Mouse (Mus musculus) megakaryocyte, adult 5-6 weeks (primary cell): Measurements from ENCODE around the gene Mcm2. TPM values are rescaled to one million over a fixed set of nuclear protein-coding genes. Genes with fewer than 3 reads are reported as not detected.

Source experiments
- ATAC-seq: 2 replicates; pipeline ENCODE4 v1.8.0; 2016; ENCODE audit warnings: mild to moderate bottlenecking, inconsistent platforms; ENCODE audit not compliant: poor library complexity, severe bottlenecking
- total RNA-seq, 2 experiments: library from RNA; stranded (forward) in 1 of 2; stranded (reverse) in 1 of 2; fragments of 153-499, 151-499 nt in 1 of 2; fragments of 221-1000, 200-1000 nt in 1 of 2; gene quantifications; 2 replicates each; pipeline versions ENCODE4 v1.2.3 to v1.2.4; 2015 to 2017

The Mcm2 gene
- total RNA-seq, 2 experiments from 2014 or later, result 45.4 to 77.2 TPM

DNA sequence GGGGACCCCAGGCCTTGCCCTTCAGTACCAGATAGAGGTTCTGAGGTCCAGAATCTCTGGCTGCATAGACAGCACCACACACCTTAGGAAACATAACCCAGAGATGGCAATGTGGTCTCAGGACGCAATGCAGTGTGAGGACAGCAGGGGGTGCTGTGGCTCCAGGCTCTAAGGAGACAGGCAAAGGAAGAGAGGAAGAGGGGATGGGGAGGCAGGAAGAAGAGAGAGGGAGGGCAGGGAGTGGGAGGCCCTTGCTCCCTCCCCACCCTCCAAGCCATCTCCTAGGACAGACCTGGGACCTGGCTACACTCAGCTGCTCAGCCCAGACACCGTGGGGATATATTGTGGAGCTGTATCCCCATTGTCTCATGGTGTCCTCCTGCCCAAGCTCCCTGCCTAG, 29.0 kb upstream of the Mcm2 start:
- peak; percentile 83 for ATAC-seq

- ATAC-seq, result peak; percentile 71
Measured at GRCm38 (mm10) chr6:88926870-88927269, 28.3 kb upstream of the Mcm2 start.

DNA sequence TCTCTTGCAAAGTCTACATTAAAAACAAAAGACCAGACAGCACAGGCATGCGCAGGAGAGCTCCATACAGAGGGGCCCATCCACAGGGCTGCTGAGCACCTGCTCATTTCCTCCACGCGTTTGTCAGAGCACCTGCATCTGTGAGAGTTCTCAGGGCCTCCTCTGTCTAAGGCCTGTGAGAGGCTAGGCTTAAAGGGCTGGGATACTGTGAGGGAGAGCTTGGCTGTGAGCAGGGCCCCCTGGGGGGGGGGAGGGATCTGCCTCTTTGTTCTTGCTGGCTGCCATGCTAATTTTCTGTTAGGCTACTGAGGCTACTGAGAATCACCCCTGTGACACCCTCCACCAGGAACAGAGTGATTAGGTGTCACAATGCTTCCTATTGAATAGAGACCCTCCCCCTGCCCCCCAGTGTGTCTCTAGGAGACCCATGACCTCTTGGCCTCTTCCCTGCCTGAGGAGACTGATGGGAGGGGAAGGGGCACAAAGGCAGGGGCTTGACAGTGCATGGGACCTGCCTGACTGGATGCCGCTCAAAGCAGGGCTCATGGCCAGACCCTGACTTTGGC, 27.1 kb upstream of the Mcm2 start:
- ATAC-seq, result no peak

DNA sequence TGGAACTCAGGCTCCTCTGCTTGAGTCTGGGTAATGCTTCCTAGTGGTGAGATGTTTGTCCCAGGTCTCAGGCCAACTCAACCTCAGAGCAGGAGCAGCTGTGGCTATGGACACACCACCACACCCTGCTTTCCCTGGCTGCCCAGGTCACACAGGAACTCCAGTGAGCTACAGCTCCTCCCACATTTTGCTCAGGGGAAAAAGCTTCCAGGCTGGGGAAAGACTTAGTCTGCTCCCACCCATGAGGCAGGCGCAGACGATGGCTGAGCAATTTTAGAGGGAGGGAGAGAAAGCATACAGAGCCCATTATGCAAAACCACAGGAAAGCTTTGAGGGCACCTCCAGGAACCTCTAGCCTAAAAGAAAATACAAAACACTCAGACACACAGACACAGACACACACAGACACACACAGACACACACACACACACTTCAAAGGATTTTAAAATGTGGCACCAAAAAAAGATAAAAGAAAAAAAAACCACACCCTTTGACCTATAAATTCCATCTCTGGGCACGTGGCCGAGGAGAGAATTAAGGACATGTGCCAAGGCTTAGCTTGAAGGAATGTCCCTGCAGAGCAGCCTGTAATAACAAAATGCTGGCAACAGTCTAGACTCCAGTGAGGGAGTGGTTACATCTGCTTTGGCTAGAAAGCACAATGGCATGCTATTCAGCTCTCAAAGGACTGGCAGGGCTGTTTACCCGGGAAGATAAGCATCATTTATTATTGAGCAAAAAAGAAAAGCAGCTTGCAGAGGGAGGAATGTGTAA, 26.1 kb upstream of the Mcm2 start:
- no peak for ATAC-seq

DNA sequence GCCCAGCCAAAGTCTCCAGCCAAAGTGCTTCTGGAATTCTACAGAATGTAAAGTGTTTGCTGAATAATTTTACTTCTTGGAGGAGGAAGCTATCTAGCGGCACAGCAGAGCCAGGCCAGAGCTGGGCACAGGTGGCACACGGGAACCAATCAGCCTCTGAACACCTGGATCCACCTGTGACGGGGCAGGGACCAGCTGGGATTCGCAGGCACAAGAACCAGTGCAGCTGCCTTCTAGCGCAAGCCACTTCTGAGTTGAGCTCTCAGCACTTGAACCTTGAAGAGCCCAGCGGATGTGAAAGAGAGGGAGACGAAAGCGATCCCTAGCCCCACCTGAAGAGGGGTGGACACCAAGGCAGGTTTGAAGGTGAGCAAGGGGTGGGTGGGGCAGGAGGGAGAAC, 20.2 kb upstream of the Mcm2 start:
- ATAC-seq, result no peak

DNA sequence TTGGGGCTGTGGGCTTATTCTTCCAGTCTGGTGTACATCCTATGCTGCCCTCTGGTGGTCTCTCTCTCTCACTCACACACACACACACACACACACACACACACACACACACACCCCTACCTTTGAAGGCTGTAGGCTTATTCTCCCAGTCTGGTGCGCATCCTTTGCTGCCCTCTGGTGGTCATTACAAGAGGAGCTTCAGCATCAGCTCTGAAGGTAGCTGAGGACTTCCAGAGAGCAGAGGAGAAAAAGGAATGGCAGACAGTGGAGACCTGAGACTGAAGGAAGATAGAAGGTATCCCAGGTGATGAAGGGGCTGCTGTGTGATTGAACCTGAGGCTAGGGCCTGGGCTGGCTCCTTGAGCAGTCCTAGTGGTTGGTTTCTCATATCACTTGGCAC, 17.6 kb upstream of the Mcm2 start:
- ATAC-seq, result peak; percentile 69; the same call in 1 of the 2 replicates

DNA sequence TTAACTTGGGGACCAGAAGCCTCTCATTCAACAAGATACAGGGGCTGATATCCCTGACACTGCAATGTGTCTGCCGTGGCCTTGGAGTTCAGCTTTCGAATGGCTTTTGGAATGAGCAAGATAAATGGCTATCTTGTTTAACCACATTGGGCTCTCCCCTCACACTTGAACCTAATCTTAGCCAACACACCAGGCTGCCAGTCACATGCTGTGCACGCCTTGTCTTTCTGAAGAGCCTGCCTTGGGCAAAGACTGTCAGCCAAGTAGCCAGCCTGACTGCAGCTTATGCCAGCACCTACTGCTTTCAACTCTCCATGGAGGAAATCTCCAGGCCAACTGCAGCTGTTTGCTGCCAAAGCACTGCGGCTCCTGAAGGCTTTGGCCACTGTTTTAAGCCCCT, 16.9 kb upstream of the Mcm2 start:
- peak; percentile 39 for ATAC-seq

DNA sequence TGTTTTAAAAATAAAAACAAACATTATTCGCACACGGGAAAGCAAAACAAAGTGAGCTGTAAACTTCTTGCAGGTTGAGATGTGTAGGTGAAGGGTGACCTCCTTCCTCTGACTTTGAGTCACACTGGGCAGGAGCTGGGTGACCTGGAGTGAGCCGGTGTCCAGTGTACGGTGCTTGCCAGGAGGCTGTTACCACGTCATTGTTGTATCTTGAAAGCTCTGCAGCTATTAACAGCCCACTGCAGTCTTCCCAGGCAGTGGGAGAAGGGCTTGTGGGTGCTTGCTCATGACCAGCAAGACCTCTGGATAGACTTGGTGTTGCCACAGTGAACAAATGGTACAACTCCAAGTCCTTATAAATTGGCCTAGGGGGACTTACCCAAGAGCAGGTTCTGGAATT, 16.2 kb upstream of the Mcm2 start:
- no peak for ATAC-seq

DNA sequence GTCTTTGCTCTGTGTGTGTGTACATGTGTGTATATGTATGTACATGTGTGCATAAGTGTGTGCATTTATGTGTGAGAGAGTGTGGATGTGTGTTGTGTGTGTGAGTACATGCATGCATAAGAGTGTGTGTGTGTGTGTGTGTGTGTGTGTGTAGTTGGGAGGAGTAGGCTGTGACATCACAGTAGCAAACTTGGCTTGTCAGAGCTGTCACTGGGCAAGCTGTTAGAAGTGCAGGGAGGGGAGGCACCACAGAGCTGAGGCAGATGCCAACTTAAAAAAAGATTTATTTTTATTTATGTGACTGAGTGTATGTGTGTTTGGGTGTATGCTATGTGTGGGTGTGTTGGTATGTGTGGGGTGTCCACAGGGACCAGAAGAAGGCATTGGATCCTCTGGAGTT, 14.9 kb upstream of the Mcm2 start:
- ATAC-seq, result no peak

- no peak for ATAC-seq
Measured at GRCm38 (mm10) chr6:88913022-88913421, 14.4 kb upstream of the Mcm2 start.

GRCm38 (mm10) chr6:88909151-88909550, 10.6 kb upstream of the Mcm2 start:
- ATAC-seq, result no peak

DNA sequence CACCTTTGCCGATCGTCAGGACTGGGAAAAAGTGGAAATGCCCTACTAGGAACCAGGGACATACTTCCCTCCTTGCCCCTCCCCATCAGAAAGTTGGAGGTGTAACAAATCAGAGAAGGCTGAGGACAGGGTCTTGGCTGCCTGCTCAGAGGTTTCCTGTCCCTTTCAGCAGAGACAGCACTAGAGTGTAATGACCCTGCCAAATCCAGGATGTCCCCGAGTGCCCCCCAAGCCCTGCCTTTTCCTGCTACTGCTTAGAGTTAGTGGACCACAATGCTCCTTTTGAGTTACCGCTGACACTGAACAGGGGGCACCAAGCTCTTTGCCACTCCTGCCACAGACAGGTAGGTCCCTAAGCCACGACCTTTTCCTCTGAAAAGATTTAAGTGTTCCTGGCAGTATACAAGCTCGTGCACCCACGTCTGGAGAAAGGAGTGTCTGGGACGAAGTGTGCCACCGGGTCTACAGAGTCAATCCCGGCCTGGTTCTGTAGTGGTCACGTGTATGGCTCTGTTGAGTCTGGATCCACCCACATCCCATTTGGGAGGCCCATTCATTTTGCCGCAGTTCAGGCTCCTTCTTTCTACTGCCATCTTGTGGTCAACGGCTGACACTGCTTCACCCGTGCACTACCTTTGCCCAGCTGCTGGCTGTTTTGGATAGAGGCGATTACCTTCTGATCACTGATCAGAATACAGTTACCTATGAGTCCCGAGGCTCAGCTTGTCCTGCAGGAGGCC, 8.0 kb upstream of the Mcm2 start:
- ATAC-seq, result peak; percentile 39

GRCm38 (mm10) chr6:88905042-88905441, 6.5 kb upstream of the Mcm2 start:
- no peak for ATAC-seq

- no peak for ATAC-seq
Measured at GRCm38 (mm10) chr6:88904456-88904974, 5.9 kb upstream of the Mcm2 start.

GRCm38 (mm10) chr6:88903708-88904107, 5.1 kb upstream of the Mcm2 start:
- peak; percentile 36 for ATAC-seq

DNA sequence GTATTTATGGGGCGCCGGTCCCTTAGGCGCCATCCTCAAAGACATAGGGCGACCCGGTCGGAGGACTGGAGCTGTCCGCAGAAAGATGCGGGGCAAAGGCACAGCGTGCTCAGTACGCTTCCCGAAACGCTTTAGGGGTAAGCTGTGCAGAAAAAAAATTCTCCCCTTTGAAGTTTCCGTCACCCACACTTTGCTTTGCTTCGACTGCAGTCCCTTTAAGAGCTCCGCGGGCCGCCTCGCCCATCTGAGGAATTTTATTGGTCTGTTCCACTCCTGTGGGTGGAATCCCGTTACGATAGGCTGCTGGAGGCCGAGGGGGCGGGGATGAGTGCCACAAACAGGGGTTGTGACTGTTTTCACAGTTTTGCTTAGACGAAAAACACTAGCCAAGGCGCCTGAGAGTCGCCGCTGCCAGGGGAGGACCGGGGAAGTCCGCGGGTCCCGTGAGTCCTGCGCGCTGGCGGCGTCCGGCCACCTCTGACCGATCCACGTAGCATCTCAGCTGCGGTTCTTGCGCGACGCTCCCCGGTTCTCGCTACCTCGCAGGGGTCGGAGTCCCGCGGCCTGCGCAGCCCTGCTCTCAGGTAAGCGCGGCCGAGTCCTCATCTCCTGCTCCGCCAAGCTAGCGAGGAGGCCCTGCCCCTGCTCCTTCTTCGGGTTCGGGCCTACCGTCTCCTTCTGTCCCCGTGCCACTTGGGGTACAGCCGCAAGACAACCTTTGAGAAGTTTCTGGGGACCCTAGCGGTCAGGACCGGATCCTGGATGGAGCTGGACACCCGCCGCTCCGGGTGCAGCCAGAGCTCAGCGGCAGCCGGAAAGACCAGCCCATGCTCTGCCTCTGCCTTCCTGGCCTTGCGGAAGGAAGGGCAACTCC, 3.6 kb upstream of the Mcm2 start, which contains the start of gene Tpra1:
Tpra1 (plus strand) TSS at position 305 of the 874 bp plus-strand sequence.
- peak; percentile 71 for ATAC-seq

GRCm38 (mm10) chr6:88901471-88901870, 2.9 kb upstream of the Mcm2 start:
- ATAC-seq, result peak; percentile 2

GRCm38 (mm10) chr6:88899628-88900027, 1.0 kb upstream of the Mcm2 start:
- ATAC-seq, result no peak

- ATAC-seq, result no peak
Measured at GRCm38 (mm10) chr6:88899086-88899485, 506 bp upstream of the Mcm2 start.

DNA sequence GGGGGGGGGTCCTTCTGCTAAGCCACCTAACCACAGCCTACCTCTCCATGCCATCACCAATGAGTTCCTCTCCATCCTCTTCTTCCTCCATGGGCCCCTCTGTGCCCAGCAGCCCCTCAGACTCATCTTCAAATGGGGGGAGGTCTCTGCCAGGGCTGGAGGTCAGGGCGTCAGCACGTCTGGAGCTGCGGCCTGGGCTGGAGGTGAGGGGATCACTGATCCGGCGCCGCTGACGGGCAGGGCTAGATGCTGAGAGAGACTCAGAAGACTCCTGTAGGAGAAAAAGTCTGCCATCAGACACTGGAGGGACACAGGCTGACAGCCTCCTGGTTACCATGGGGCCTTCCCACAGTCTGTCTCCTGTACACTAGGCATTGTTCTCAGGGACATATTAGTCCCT, 1.3 kb downstream of the Mcm2 start:
- no peak for ATAC-seq

- ATAC-seq, result no peak
Measured at GRCm38 (mm10) chr6:88895943-88896342, 2.6 kb downstream of the Mcm2 start.
